Mouse (Mus musculus) embryonic stem cell, embryonic (primary cell): ENCODE results near the gene Ipmk.

Source experiments
- CTCF ChIA-PET, 4 experiments: fragments of 300-600 bp in 2 of 4; fragments of 350-600 bp in 2 of 4; sonication (Branson Sonifier 250); formaldehyde crosslinking; loops; one replicate each; lab custom pipeline; 2022; ENCODE audit warnings: inconsistent platforms in 2 of 4; lab: Charles Lee
- POLR2A ChIA-PET, 4 experiments: fragments of 300-600 bp in 2 of 4; fragments of 350-600 bp in 2 of 4; sonication (Branson Sonifier 250); formaldehyde crosslinking; loops; one replicate each; lab custom pipeline; 2022; ENCODE audit warnings: antibody characterized with exemption in 4 of 4, inconsistent platforms in 1 of 4; lab: Charles Lee

The Ipmk gene

GRCm38 (mm10) chr10:71346722-71347508, 648 bp upstream of the Ipmk start:
- ChIA-PET POLR2A (interaction anchor here (0.6 to 4.8 kb wide), 53 partner anchors 8 to 1342 kb away, joined by 3 to 40 read pairs (median 5); partner anchors contain the start of gene Ube2d1 (in 1 of the 4)), CTCF (interaction anchor here in 3 of 4 experiments (0.7 to 1.8 kb wide), 6 partner anchors 9 to 124 kb away, joined by 3 to 6 read pairs (median 3); no protein-coding TSS in a partner anchor)

- CTCF ChIA-PET = interaction anchor here in 2 of 4 experiments (1.0 to 1.3 kb wide), 3 partner anchors 15 to 121 kb away, joined by 3 to 4 read pairs (median 3); no protein-coding TSS in a partner anchor
- POLR2A ChIA-PET = interaction anchor here (0.5 to 4.8 kb wide), 48 partner anchors 8 to 1126 kb away, joined by 3 to 40 read pairs (median 5); partner anchors contain the start of gene Ube2d1 (in 1 of the 4)
Observed at GRCm38 (mm10) chr10:71347964-71348636, 537 bp downstream of the Ipmk start.

GRCm38 (mm10) chr10:71348637-71349280, 1.2 kb downstream of the Ipmk start:
- ChIA-PET CTCF (interaction anchor here in 1 of 4 experiments (0.6 to 1.1 kb wide), 2 partner anchors 16 to 20 kb away, joined by 3 to 4 read pairs; no protein-coding TSS in a partner anchor), POLR2A (interaction anchor here in 3 of 4 experiments (1.0 to 4.8 kb wide), 15 partner anchors 7 to 63 kb away, joined by 3 to 40 read pairs (median 6); partner anchors contain the start of gene Ube2d1 (in 1 of the 3))

- POLR2A ChIA-PET = interaction anchor here in 2 of 4 experiments (0.9 to 3.4 kb wide), 4 partner anchors 11 to 23 kb away, joined by 3 to 27 read pairs (median 4); no protein-coding TSS in a partner anchor
- CTCF ChIA-PET = interaction anchor here in 1 of 4 experiments (0.6 kb wide), 1 partner anchor 20 kb away, joined by 3 read pairs; no protein-coding TSS in a partner anchor
Observed at GRCm38 (mm10) chr10:71349290-71349689, 1.7 kb downstream of the Ipmk start.

- CTCF ChIA-PET = no interaction called here
- POLR2A ChIA-PET = interaction anchor here in 1 of 4 experiments (1.4 to 1.6 kb wide), 3 partner anchors 9 to 14 kb away, joined by 3 to 5 read pairs (median 3); no protein-coding TSS in a partner anchor
Observed at GRCm38 (mm10) chr10:71351301-71351700, 3.7 kb downstream of the Ipmk start.

- POLR2A ChIA-PET = interaction anchor here in 1 of 4 experiments (0.7 kb wide), 1 partner anchor 14 kb away, joined by 4 read pairs; no protein-coding TSS in a partner anchor
- CTCF ChIA-PET = interaction anchor here in 2 of 4 experiments (0.6 to 0.9 kb wide), 3 partner anchors 16 to 30 kb away, joined by 5 to 16 read pairs (median 5); no protein-coding TSS in a partner anchor
Observed at GRCm38 (mm10) chr10:71353850-71354249, 6.3 kb downstream of the Ipmk start.

GRCm38 (mm10) chr10:71354947-71355346, 7.4 kb downstream of the Ipmk start:
- POLR2A ChIA-PET = interaction anchor here in 2 of 4 experiments (2.3 to 2.4 kb wide), 2 partner anchors 8 kb away, joined by 11 to 18 read pairs; partner anchors contain the start of gene Ipmk (in 2 of the 2)
- CTCF ChIA-PET = no interaction called here

- ChIA-PET CTCF (interaction anchor here (0.5 to 1.6 kb wide), 7 partner anchors 34 to 684 kb away, joined by 3 to 7 read pairs (median 3); no protein-coding TSS in a partner anchor), POLR2A (interaction anchor here (0.7 to 4.7 kb wide), 7 partner anchors 10 to 20 kb away, joined by 3 to 40 read pairs (median 8); partner anchors contain the start of genes Ipmk (in 3 of the 4) and Cisd1 (in 2 of the 4))
Observed at GRCm38 (mm10) chr10:71361044-71361443, 13.5 kb downstream of the Ipmk start.

GRCm38 (mm10) chr10:71361836-71362562, 14.4 kb downstream of the Ipmk start:
- CTCF ChIA-PET = interaction anchor here in 2 of 4 experiments (0.5 to 1.5 kb wide), 2 partner anchors 35 to 398 kb away, joined by 3 to 4 read pairs; no protein-coding TSS in a partner anchor
- POLR2A ChIA-PET = interaction anchor here in 2 of 4 experiments (1.0 to 4.7 kb wide), 5 partner anchors 11 to 19 kb away, joined by 3 to 40 read pairs (median 17); partner anchors contain the start of genes Cisd1 (in 2 of the 2) and Ipmk (in 2 of the 2)

GRCm38 (mm10) chr10:71363440-71363839, 15.9 kb downstream of the Ipmk start:
- ChIA-PET POLR2A (interaction anchor here in 2 of 4 experiments (1.4 to 4.7 kb wide), 3 partner anchors 16 to 18 kb away, joined by 3 to 40 read pairs (median 5); partner anchors contain the start of genes Ipmk (in 2 of the 2) and Cisd1 (in 1 of the 2)), CTCF (no interaction called here)

- POLR2A ChIA-PET = interaction anchor here in 2 of 4 experiments (1.4 to 4.7 kb wide), 3 partner anchors 16 to 18 kb away, joined by 3 to 40 read pairs (median 5); partner anchors contain the start of genes Ipmk (in 2 of the 2) and Cisd1 (in 1 of the 2)
- CTCF ChIA-PET = no interaction called here
Observed at GRCm38 (mm10) chr10:71363858-71364257, 16.3 kb downstream of the Ipmk start.

- CTCF ChIA-PET = interaction anchor here in 1 of 4 experiments (0.6 to 1.2 kb wide), 2 partner anchors 19 to 66 kb away, joined by 3 read pairs; no protein-coding TSS in a partner anchor
- POLR2A ChIA-PET = interaction anchor here in 2 of 4 experiments (1.2 to 1.4 kb wide), 2 partner anchors 11 to 20 kb away, joined by 4 to 6 read pairs; partner anchors contain the start of gene Ipmk (in 1 of the 2)
Observed at GRCm38 (mm10) chr10:71368128-71368940, 20.8 kb downstream of the Ipmk start.

- POLR2A ChIA-PET = interaction anchor here in 2 of 4 experiments (0.9 to 1.2 kb wide), 3 partner anchors 10 to 24 kb away, joined by 3 to 4 read pairs (median 3); partner anchors contain the start of gene Ipmk (in 1 of the 2)
- CTCF ChIA-PET = interaction anchor here in 2 of 4 experiments (0.7 to 1.0 kb wide), 3 partner anchors 12 to 1643 kb away, joined by 3 to 6 read pairs (median 5); no protein-coding TSS in a partner anchor
Observed at GRCm38 (mm10) chr10:71369466-71369865, 21.9 kb downstream of the Ipmk start.

- CTCF ChIA-PET = interaction anchor here in 1 of 4 experiments (0.9 kb wide), 1 partner anchor 70 kb away, joined by 3 read pairs; no protein-coding TSS in a partner anchor
- POLR2A ChIA-PET = interaction anchor here in 1 of 4 experiments (1.9 kb wide), 1 partner anchor 24 kb away, joined by 8 read pairs; the partner anchor contains the start of gene Ipmk
Observed at GRCm38 (mm10) chr10:71371881-71372280, 24.3 kb downstream of the Ipmk start.

- CTCF ChIA-PET = interaction anchor here in 1 of 4 experiments (1.1 kb wide), 1 partner anchor 47 kb away, joined by 3 read pairs; no protein-coding TSS in a partner anchor
- POLR2A ChIA-PET = interaction anchor here in 1 of 4 experiments (1.1 to 1.4 kb wide), 4 partner anchors 8 to 32 kb away, joined by 3 to 5 read pairs (median 4); partner anchors contain the start of gene Cisd1
Observed at GRCm38 (mm10) chr10:71373706-71374105, 26.1 kb downstream of the Ipmk start.
